Mouse (Mus musculus) cerebellum, postnatal 36 days (tissue): ENCODE measurements at regions not wholly inside any gene's neighbourhood (a gene's known extent, or its start where the extent isn't known, plus 50 kb on each side); places are given as distances from the start of the nearest gene placed in this dataset.
A peak's percentile ranks its signal among the peaks of the same experiment; 100 is the strongest.

Experiments used
- DNase-seq, 2 experiments: peaks; one replicate each; pipeline ENCODE4 v3.0.0; 2021 to 2022; ENCODE audit warnings: mixed read lengths in 2 of 2

- DNase-seq, result no peak
Measured at GRCm38 (mm10) chr11:24619021-24619420, 541.2 kb downstream of the Bcl11a start.

GRCm38 (mm10) chr11:24628619-24629018, 550.8 kb downstream of the Bcl11a start:
- DNase-seq, result no peak

- DNase-seq, result no peak
Measured at GRCm38 (mm10) chr11:24629431-24629830, 551.6 kb downstream of the Bcl11a start.

- DNase-seq, result no peak
Measured at GRCm38 (mm10) chr11:24630403-24630900, 552.6 kb downstream of the Bcl11a start.

GRCm38 (mm10) chr11:24631651-24632050, 553.8 kb downstream of the Bcl11a start:
- DNase-seq, result peak; percentile 11 to 13

GRCm38 (mm10) chr11:24636716-24637115, 558.9 kb downstream of the Bcl11a start:
- DNase-seq, result no peak

- DNase-seq, result no peak
Measured at GRCm38 (mm10) chr11:24643439-24644109, 565.7 kb downstream of the Bcl11a start.

- no peak for DNase-seq
Measured at GRCm38 (mm10) chr11:24652852-24653251, 575.0 kb downstream of the Bcl11a start.

GRCm38 (mm10) chr11:24664082-24664481, 586.2 kb downstream of the Bcl11a start:
- DNase-seq, result no peak

GRCm38 (mm10) chr11:24665310-24665709, 587.5 kb downstream of the Bcl11a start:
- DNase-seq, result no peak

GRCm38 (mm10) chr11:24671662-24672061, 593.8 kb downstream of the Bcl11a start:
- DNase-seq, result no peak

- DNase-seq, result no peak
Measured at GRCm38 (mm10) chr11:24673248-24674207, 595.7 kb downstream of the Bcl11a start.

GRCm38 (mm10) chr11:24674208-24674571, 596.3 kb downstream of the Bcl11a start:
- no peak for DNase-seq

- DNase-seq, result no peak
Measured at GRCm38 (mm10) chr11:24677016-24677415, 599.2 kb downstream of the Bcl11a start.

- DNase-seq, result no peak
Measured at GRCm38 (mm10) chr11:24679581-24679980, 601.7 kb downstream of the Bcl11a start.

- DNase-seq, result no peak
Measured at GRCm38 (mm10) chr11:24682423-24682822, 604.6 kb downstream of the Bcl11a start.

GRCm38 (mm10) chr11:24685545-24686467, 608.0 kb downstream of the Bcl11a start:
- no peak for DNase-seq

- no peak for DNase-seq
Measured at GRCm38 (mm10) chr11:24688160-24688782, 610.4 kb downstream of the Bcl11a start.

- DNase-seq, result peak; percentile 33 to 40
Measured at GRCm38 (mm10) chr11:24689807-24690333, 612.0 kb downstream of the Bcl11a start.

- peak; percentile 13 to 25 for DNase-seq
Measured at GRCm38 (mm10) chr11:24693926-24694325, 616.1 kb downstream of the Bcl11a start.

GRCm38 (mm10) chr11:24695010-24695720, 617.3 kb downstream of the Bcl11a start:
- DNase-seq, result no peak
